Mouse (Mus musculus) cerebellum, adult 9-10 months (tissue): ENCODE measurements at regions not wholly inside any gene's neighbourhood (a gene's known extent, or its start where the extent isn't known, plus 50 kb on each side); places are given as distances from the start of the nearest gene placed in this dataset.
A peak's percentile ranks its signal among the peaks of the same experiment; 100 is the strongest.

Experiments used
- DNase-seq: peaks from one replicate; pipeline ENCODE4 v3.0.0; 2022

DNA sequence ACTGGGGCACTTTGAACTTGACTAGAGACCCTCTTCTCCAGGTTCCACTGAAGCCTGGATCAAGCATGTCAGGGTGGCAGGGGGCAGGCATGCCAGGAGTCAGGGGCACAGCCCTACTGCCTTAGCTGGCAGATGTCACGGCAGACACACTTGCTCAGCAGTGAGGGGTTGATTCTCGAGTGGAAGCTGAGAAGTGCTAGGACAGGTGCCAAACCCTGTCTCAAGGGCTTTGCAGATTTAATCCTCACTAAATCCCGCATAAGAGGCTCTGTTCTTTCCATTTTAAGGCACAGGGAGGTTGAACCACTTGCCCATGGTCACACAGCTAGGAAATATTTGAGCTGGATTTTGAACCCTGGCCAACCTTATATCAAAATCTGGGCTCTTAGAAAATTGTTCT lies 223.5 kb upstream of the Mvb12b start:
- DNase-seq, result no peak

DNA sequence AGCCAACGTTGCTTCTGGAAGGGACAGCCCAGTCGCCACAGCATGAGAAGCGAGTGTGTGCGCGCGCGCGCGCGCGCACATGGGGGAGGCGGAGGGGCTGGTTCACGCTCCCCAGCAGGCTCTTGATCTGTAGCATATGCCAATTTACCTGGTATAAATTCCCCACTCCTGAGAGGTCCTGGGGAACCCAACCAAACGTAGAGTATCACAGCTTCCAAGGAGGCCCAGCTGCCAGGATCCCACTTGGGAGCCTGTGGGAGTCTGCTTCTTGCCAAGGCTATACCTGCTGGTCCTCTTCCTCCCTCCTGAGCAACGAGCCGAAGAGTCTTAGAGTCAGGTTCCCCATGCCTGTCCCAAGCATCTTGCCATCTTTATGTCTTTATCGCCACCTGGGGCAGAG lies 222.8 kb upstream of the Mvb12b start:
- peak; percentile 50 for DNase-seq

DNA sequence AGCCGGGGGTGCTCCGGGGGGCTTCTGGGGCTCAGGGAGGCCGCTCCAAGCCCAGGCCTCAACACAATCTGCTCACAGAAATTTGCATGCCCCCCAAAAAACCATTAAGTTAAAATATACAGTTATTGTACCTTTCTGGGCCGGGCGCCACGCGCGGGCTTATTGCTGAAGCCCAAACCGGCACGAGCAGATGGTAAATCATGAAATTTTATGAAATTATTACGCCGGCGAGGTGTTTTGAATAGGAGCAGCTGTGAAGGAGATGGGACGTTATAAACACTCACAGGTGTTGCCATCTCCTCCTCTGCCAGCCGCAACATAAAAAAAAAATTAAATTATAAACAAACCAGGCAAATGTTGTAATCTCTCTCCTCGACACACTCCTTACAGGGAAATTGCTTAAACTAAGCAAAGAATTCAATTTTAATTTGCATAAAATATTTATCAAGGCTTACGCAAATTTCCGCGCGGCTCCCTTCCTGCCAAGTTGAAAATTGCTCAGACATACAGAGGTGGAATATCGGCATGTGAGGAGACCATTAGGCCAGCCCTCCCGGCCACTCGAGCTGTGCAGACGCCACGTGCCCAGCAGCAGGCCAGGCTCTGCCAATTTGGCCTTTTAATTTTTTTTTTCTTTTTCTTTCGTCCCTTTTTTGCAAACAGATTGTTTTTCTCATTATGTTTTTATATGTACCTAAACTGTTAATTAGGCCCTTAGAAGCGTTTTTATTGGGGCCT lies 220.0 kb upstream of the Mvb12b start:
- peak; percentile 36 for DNase-seq

DNA sequence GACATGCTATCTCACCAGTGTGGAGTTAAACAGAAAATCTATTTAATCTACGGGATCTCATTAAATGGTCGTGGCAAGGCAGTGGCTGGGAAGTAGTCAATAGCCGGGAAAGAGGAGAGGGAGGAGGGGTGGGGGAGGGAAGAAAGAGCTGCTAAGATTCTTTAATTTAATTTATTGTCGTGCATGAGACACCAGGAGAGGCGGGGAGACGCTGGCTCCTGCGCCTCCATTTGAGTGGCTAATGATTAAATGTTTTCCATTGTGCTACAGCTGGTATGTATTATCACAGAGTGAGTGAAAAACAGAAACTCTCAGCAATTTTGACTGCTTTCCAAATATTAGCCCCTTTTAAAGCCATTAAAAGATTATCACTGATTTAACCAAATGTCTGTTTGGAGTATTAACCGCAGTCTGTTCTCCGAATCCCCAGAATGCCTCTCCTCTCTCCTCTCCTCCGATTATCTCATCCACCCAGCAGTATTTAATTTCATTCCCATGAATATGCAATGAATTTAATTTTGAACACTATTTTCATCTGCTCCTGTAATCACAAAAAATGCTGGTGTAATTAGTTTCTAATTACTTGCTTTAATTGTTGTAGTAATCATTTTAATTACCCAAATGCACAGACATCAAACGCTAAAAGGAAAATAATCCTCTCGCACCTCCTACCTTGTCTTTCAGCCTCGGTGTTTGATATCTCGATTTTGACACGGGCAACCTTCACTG lies 219.3 kb upstream of the Mvb12b start:
- DNase-seq, result peak; percentile 36

DNA sequence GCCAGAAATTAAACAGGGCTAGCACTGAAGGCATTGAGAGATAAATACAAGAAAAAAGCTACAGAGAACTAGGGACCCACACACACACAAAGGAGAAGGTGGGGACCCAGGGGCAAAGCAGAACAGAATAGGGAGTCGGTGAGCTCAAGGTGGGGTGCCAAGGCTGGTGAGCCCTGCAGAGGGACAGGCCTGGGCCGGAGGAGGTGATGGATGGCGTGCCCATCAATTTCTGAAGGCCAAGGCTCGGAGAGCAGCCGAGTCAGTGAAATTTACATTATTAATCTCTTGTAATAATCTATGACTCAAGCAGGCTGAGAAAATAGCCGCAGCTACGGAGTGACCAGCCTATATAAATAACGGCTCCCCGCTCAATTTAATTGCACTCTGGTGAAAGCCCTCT lies 218.5 kb upstream of the Mvb12b start:
- no peak for DNase-seq

DNA sequence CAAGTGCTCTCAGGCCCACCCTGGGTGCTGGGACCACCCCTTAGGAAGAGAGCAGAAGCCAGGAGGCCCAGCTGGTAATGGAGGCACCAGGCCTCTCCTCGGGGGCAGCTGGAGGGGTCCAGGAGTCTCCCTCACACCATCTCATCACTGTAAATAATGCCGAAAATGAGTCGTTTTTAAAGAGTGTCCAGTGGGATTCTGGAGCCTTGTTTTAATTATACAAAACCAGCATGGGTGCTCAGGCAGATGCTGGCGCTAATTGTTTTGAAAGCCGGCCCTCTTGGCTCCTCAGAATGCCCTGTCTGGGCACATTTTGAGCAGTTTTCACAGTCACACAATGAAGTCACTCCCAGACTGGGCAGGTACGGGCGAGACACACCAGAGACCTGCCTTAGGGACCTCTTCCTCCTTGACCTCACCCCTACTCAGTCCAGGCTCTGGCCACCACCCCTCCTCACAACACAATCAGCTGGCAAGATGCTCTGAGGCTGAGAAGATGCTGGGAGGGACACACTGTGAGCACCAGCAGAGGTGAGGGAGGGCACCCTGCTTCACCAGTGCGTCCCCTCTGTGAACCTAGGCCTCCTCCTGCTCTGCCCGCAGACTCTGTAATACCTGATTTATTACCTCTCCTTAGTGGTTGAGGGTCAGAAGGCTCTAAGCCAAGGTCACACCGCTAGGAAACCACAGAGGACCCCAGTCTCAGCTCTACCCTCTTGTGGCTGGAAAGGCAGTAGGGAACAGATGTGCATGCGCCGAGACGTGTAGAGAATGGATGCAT lies 217.7 kb upstream of the Mvb12b start:
- DNase-seq, result no peak

DNA sequence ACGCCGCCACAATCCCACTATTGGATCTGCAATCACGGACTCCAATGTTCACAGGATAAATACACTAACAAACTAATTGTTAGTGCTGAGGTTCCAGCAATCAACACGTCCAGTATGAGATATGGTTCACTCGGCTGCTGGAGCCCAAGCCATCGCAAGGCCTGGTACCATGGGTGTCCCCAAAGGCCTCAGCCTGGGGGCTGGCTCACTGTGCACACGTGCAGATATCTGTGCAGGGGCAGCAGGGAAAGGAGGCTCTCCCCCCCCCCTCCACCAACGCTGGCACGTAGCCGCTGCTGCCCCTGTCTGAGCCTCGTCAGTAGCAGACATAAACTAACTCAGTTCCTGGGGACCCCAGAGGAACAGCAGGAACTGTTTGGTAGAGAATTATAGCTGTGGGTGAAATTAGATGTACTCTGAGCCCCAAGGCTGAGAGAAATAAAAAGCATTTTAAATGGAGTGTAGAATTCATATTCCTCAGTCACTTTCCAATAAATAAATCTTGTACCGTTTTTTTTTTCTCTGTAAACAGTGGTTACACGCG lies 210.3 kb upstream of the Mvb12b start:
- no peak for DNase-seq

DNA sequence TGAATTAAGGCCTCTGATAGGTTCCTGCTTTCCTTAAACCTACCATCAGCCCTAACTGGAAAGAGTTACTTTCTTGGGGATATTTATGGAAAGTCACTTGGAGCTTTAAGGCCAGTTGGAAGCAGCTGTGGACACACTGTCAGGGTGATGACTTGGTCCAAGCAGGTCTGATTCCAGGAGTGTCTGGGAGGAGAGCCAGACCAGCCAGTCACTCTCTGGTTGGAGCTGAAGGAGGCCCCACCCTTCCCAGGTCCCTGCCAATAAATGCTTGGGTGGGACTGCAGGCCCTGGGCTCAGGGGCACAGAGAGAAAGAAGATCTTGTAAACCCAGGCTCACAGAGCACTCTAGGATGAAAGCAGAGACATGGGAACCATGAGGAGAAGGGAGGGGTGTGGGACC lies 208.8 kb upstream of the Mvb12b start:
- no peak for DNase-seq

DNA sequence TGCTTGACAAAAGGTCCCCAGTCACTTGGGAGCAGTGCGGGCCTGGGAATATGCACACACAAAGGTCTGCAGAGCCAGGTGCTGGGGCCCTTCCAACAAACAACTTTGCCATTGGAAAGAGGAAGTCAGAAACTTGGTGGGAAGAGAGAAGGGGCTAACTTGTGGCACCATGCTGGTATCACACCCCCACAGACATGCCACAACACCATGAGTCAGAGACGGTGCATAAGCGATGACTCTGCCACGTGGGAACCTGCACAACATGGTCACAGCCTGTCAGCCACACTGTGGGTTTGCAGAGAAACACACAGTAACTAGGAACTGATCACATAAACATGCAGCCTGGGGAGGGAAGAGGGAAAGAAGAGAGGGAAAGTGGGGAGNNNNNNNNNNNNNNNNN lies 201.1 kb upstream of the Mvb12b start:
- DNase-seq, result no peak

DNA sequence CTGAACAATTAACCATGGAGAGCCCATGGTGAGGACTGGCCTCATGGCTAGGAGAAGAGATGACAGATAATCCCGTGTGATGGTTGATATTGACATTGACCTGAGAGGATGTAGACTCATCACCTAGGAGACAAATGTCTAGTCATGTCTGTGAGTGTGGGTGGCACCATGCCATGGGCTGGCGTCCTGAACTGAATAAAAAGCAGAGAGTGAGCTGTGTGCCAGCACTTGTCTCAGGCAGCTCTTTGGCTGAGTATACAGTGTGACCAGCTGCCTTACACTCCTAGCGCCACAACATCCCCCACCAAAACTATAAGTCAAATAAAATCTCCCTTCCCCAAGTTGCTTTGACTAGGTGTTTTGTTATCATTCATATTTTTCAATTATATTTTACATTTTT lies 198.4 kb upstream of the Mvb12b start:
- peak; percentile 11 for DNase-seq

DNA sequence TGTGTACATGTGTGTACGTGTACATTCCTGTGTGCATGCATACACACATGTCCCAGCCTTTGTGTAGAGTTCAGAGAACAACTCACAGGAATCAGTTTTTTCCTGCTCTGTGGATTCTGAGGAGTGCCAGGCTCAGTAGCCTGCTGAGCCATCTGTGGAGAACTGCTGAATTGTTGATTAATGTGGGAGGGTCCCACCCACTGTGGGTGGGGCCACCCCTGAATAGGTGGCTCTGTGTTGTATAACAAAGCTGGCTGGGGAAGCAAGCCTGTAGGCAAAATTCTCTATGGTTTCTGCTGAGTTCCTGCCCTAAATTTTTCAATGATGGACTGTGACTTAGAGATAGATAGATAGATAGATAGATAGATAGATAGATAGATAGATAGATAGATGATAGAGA lies 196.8 kb upstream of the Mvb12b start:
- DNase-seq, result peak; percentile 5

DNA sequence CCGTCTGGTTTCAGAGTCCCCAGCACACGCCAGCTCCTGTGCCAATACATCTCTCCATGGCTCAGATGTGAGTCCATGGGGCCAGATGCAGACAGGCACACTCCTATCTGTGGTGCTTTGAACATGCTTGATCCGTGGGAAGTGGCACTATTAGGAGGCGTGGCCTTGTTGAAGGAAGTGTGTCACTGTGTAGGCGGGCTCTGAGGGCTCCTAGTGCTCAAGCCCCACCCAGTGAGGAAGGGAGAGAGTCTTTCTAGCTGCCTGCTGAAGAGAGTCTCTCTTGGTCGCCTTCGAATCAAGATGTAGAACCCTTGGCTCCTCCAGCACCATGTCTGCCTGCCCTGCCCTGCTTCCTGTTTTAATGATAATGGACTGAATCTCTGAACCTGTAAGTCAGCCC lies 194.7 kb upstream of the Mvb12b start:
- DNase-seq, result no peak

DNA sequence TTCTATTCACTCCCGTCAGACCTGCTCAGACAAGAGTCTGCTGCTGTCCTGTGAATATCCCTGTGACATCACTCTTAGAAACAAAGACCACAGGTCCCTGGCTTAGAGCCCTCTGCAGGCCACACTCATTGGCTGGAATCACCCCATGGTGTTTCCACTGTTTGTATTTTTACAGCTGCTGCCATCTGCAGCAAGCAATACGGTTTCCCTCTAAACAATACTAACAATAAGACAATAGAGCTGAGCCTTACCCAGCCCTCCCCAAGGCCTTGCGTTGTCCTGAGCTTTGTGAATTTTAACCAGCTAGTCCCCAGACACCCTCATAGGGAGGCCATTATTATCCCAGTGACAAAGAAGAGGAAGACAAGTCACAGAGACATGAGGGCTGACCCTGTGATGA lies 192.4 kb upstream of the Mvb12b start:
- peak; percentile 3 for DNase-seq

DNA sequence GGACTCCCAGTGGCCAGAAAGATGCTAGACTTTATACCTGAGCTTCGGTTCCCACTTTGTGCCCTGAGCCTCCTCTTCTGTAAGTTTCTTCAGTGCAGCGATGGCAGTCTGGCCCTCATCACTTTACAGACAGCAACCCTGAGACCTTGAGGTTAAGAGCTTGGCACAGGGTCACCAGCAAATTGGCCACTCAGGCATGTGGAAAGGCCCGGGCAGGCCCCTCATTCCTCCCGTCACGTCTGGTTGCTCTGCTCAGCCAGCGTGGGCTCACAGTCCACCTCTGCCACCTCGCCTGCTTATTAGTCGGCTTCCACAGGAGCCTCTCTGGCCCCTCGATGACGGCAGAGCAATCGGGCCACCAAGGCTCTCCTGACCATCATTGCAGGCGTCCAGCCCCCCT lies 191.5 kb upstream of the Mvb12b start:
- no peak for DNase-seq

DNA sequence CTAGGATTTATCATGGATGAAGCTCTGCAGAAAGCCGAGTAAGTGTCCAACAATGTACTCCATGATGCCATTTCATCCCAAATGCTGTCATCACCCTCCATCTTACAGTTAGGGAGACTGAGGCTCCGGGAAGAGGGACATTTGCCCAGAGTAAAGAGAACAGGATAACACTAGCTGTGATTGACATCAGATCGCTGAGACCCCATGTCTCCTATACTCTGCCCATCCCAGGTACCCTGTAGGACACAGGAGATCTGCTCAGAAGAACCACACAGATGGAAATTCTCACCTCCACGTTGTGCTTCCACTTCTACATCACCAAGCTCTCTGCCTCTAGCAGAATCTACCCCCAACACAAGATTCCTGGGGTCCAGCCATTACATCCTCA lies 191.1 kb upstream of the Mvb12b start:
- no peak for DNase-seq

DNA sequence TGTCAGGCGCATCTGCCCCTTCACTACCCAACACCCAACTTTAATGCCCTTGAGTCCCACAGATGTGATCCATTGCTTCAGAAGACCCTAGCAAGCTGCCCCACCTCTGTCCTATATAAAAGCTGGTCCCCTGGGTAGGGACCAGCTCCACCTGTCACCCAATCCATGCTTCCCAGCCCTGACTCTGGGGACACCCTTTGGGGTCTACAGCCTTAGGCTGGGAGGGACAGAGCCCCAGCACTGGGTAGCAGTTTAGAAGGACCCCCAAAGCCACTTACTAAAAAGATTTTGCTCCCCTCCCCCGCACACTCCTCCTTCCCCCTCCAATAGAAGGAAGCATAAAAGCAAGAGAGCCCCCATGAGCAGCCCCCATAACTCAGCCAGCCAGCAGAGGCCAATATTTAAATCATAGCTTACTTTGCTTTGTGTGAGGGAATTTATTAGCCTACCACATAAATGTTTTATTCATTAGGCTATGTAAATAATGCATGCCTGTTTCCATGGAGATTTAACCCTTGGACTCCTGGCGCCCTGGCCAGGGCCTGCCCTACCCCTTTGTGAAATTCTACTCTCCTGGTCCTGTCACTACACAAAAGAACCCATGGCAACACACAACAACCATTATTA lies 190.6 kb upstream of the Mvb12b start:
- no peak for DNase-seq

DNA sequence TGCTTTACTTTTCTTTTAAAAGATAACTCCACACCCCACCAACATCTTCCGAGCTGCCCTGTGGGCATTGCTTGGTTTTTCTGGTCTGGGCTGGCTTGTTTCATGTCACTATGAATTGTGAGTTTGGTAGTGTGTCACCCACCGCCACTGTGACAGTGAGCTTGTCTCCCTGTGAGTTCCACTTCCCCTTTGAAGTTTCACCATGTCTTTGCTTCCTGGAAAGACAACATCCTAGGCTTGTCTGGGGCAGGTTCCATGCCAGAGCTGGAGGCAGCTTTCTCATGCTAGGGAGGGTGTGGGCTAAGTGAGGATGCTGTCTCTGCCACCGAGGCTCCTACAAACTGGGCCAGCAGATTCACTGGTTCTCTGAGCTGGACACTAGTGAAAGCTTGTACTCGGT lies 188.6 kb upstream of the Mvb12b start:
- no peak for DNase-seq

DNA sequence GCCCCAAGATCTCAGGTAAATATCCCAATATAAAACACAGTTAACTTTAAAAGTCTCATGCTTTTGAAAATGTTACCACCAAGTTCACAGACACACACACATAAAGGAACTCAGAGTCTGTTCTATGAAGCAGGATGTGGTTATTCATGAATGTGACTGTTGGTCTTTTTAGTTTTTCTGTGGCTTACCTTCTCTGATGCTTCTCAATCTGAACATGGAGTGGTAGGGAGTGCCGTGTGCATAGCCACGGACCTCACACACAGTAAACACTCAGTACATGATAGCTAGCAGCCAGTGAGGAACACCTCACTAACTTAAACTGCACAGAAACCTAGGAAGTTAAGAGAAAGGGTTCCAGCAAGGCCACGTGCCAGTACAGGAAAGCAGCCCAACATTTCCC lies 186.3 kb upstream of the Mvb12b start:
- DNase-seq, result no peak

DNA sequence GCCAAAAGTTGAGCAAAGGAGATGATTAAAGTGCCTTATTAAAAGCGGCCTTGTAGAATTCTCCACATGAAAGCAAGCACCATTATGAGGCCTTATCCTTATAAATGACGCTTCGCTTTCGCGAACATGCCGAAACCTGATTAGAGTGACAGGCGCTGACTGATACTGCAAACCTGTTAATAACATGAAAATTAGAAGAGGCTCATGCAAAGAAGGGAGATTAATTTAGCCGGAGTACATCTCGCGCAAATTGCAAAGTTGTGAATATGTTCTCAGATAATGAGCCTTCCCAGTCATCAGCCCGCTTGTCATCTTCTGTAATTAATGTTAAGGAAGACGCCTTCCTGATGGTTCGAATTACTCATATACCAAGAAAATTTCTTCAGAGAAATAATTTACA lies 177.8 kb upstream of the Mvb12b start:
- no peak for DNase-seq

DNA sequence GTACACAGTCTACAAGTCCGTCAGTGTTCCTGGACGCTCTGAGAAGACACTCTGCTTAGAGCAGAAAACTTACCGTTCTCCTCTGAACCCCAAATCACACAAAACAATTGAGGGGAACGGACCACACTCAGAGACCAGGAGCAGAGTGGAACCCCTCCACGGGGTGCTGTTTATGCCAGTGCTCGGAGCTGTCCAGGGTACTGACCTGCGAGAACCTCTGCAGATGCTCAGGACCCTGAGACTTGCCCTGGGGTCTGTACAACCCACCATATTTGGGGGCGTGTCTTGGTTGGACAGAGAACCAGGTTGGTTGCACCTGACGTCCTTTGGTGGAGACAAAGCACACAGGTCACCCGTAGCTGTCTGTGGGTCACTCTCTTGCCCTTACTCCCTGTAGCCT lies 177.3 kb upstream of the Mvb12b start:
- no peak for DNase-seq

DNA sequence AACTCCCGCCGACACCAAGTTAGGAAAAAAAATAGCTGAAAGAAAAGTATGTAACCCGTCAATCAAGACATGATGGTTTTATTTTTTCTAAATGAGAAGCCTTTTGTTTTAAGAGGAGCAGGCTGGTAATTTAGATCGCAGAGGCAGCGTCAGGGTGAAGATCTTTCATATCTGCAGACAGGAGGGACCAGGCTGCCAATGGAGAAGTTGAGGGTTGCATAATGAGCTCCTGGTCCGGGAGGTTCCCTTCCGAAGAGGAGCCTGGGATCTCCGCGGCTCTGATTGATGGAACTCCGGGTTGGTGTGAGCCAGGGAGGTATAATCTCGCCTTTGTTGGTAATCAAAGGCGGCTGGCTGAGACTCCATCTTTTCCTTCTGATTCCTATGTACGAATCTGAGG lies 168.8 kb upstream of the Mvb12b start:
- DNase-seq, result no peak

DNA sequence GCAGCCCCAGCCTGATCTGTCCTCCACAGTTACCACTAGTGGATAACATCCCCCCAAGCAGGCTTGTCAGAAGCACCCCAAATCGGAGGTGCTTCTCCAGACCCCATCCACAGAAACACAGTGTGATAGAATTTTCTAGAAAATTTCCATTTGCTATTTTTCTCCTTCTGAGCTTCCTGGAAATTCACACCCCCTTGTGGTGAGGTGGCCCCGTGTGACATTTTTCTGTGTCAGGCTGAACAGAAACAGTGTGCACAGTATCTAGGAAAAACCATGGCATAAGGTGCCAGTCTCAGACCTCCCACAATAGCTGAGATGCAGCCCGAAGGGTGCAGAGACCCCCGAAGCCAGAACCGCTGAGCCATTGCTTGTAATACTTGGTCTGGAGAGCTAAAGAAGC lies 155.3 kb upstream of the Mvb12b start:
- DNase-seq, result no peak

DNA sequence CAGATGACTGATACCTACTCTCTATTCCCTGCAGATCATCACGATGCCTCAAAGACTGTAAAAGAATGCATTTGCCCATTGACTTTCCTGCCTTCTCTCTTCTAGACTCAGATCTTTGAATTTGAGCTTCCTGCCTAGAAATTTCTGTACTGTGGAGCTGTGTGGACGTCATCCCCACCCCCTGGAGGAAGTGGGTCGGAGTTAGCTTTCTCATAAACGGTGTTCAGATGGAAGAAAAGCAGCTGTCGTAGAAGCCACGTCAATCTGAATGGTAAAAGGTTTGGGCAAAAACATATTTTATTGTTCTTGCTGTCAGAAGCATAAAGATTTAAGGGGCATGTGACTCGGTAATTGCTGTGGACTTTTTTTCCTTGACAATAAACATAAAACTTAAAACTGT lies 154.6 kb upstream of the Mvb12b start:
- DNase-seq, result no peak
